Mouse (Mus musculus) forebrain, embryonic 14.5 days (tissue): ENCODE data around the gene Klf3. TPM values are rescaled to one million over a fixed set of nuclear protein-coding genes. Genes with fewer than 3 reads are reported as not detected.

Experiments used
- ATAC-seq: fragments of 200-750 bp; cut with Nextera tagmentation; 2 replicates; pipeline ENCODE4 v1.8.0; 2017; ENCODE audit warnings: mild to moderate bottlenecking, moderate library complexity
- DNase-seq: peaks from one replicate; pipeline ENCODE4 v3.0.0-alpha.2; 2015; ENCODE audit warnings: low spot score
- H3K27ac ChIP-seq: fragments of 300-500 bp; sonication (generic); 2 replicates; pipeline ENCODE4 v1.5.1; 2014; ENCODE audit warnings: low read depth, mild to moderate bottlenecking, control low read depth, low read length, moderate library complexity
- H3K27me3 ChIP-seq: fragments of 300-500 bp; sonication (generic); replicated peaks from 2 replicates; pipeline ENCODE4 v1.6.1; 2014; ENCODE audit warnings: low read length, control low read depth, mixed read lengths; ENCODE audit not compliant: control insufficient read depth, insufficient read depth
- H3K36me3 ChIP-seq: fragments of 300-500 bp; sonication (generic); 2 replicates; pipeline ENCODE4 v1.6.1; 2014; ENCODE audit warnings: low read length, control low read depth; ENCODE audit not compliant: control insufficient read depth, insufficient read depth
- H3K4me1 ChIP-seq: fragments of 300-500 bp; sonication (generic); 2 replicates; pipeline ENCODE4 v1.6.1; 2014; ENCODE audit warnings: antibody characterized with exemption, low read length, control low read depth; ENCODE audit not compliant: control insufficient read depth, insufficient read depth
- H3K4me2 ChIP-seq: fragments of 300-500 bp; sonication (generic); 2 replicates; pipeline ENCODE4 v1.6.1; 2014; ENCODE audit warnings: mild to moderate bottlenecking, control low read depth, low read length
- H3K4me3 ChIP-seq: fragments of 300-500 bp; sonication (generic); 2 replicates; pipeline ENCODE4 v1.5.1; 2014; ENCODE audit warnings: low read depth, low read length, control low read depth
- H3K9ac ChIP-seq: fragments of 300-500 bp; sonication (generic); 2 replicates; pipeline ENCODE4 v1.6.1; 2014; ENCODE audit warnings: mild to moderate bottlenecking, low read length, control low read depth, moderate library complexity
- H3K9me3 ChIP-seq: fragments of 300-500 bp; sonication (generic); replicated peaks from 2 replicates; pipeline ENCODE4 v1.6.1; 2016; ENCODE audit warnings: low read length, control low read depth, mixed read lengths; ENCODE audit not compliant: control insufficient read depth
- WGBS: fragments of 180-500 bp; shearing (Covaris S2); extraction: QIAGEN DNeasy Blood & Tissue Kit; methylation state at CpG from one replicate; pipeline ENCODE4 v1.1.7; 2014; 5-methylcytosine and 5-hydroxymethylcytosine counted together
- polyA plus RNA-seq: library from polyadenylated mRNA; unstranded; fragments of >200 nt; fragmentation: Nextera tagmentation; extraction: Ambion mirVana; gene quantifications from 2 replicates; pipeline ENCODE4 v1.2.1, GENCODE M21; 2014

Gene Klf3
- polyA plus RNA-seq, 1 experiment from 2014 or later: 19.3 TPM

- Histone ChIP-seq H3K36me3 (no peaks in the 10 kb centered on the region), H3K27ac (no peak overlapping the region), H3K9me3 (no peaks in the 10 kb centered on the region), H3K27me3 (no peaks in the 10 kb centered on the region), H3K4me2 (no peak overlapping the region), H3K4me3 (no peak overlapping the region), H3K9ac (no peak overlapping the region), H3K4me1 (no peaks in the 10 kb centered on the region)
- DNase-seq (no peak), ATAC-seq (no peak)
- 100% methylated on average over 1 of the region's 1 CpGs for WGBS
Observed at GRCm38 (mm10) chr5:64788175-64788574, 15.0 kb upstream of the Klf3 start.

- H3K36me3 ChIP-seq: no peaks in the 10 kb centered on the region
- ATAC-seq: no peak
- 82% methylated on average over 4 of the region's 4 CpGs for WGBS
Observed at GRCm38 (mm10) chr5:64798209-64798608, 5.0 kb upstream of the Klf3 start.

GRCm38 (mm10) chr5:64801545-64801944 lies 1.6 kb upstream of the Klf3 start:
- no peaks in the 10 kb centered on the region for H3K9me3 ChIP-seq
- H3K27me3 ChIP-seq: no peaks in the 10 kb centered on the region
- H3K4me3 ChIP-seq: no peak overlapping the region
- ATAC-seq (no peak), DNase-seq (no peak)
- H3K9ac ChIP-seq: no peak overlapping the region
- 77% methylated on average over 2 of the region's 2 CpGs for WGBS
- H3K4me1 ChIP-seq: peaks cover 17% of the 10 kb centered on the region
- H3K27ac ChIP-seq: no peak overlapping the region
- H3K36me3 ChIP-seq: no peaks in the 10 kb centered on the region
- no peak overlapping the region for H3K4me2 ChIP-seq

More at GRCm38 (mm10) chr5:64798209-64798608, 5.0 kb upstream of the Klf3 start:
- H3K4me3 ChIP-seq: no peak overlapping the region
- H3K4me2 ChIP-seq: no peak overlapping the region
- H3K27me3 ChIP-seq: no peaks in the 10 kb centered on the region
- no peak overlapping the region for H3K27ac ChIP-seq
- DNase-seq: no peak
- H3K9me3 ChIP-seq: 0 out of 2 replicates have a peak, but pooled peaks cover 3% of the 10 kb centered on the region
- H3K9ac ChIP-seq: no peak overlapping the region
- peaks cover 3% of the 10 kb centered on the region; the same call in 1 of the 2 replicates for H3K4me1 ChIP-seq

GRCm38 (mm10) chr5:64802143-64802542 lies 1.0 kb upstream of the Klf3 start:
- Histone ChIP-seq H3K27ac (peak overlapping the region; percentile 96), H3K27me3 (no peaks in the 10 kb centered on the region), H3K4me3 (peak overlapping the region; percentile 82), H3K9me3 (no peaks in the 10 kb centered on the region), H3K9ac (peak overlapping the region; percentile 91), H3K36me3 (no peaks in the 10 kb centered on the region), H3K4me1 (peaks cover 17% of the 10 kb centered on the region), H3K4me2 (peak overlapping the region; percentile 71)
- DNase-seq (no peak), ATAC-seq (no peak)
- WGBS: 3% methylated on average over 8 of the region's 8 CpGs

- H3K36me3 ChIP-seq: no peaks in the 10 kb centered on the region
- DNase-seq: peak; percentile 66
- WGBS: under 1% methylated on average over 47 of the region's 69 CpGs
Observed at GRCm38 (mm10) chr5:64803720-64804462, 703 bp downstream of the Klf3 start.

GRCm38 (mm10) chr5:64805131-64805872 lies 2.1 kb downstream of the Klf3 start:
- H3K4me2 ChIP-seq: peak overlapping the region; percentile 71
- peak overlapping the region; percentile 82 for H3K4me3 ChIP-seq
- no peak for ATAC-seq
- WGBS: 4% methylated on average over 7 of the region's 7 CpGs
- H3K27ac ChIP-seq: peak overlapping the region; percentile 86
- H3K36me3 ChIP-seq: no peaks in the 10 kb centered on the region
- peak overlapping the region; percentile 61 for H3K9ac ChIP-seq
- no peaks in the 10 kb centered on the region for H3K9me3 ChIP-seq
- H3K27me3 ChIP-seq: no peaks in the 10 kb centered on the region
- peaks cover 22% of the 10 kb centered on the region for H3K4me1 ChIP-seq
- peak; percentile 57 for DNase-seq

More at GRCm38 (mm10) chr5:64803720-64804462, 703 bp downstream of the Klf3 start:
- Histone ChIP-seq H3K4me1 (peaks cover 21% of the 10 kb centered on the region), H3K9ac (peak overlapping the region; percentile 91), H3K27ac (peak overlapping the region; percentile 96), H3K4me3 (peak overlapping the region; percentile 82), H3K9me3 (no peaks in the 10 kb centered on the region), H3K27me3 (no peaks in the 10 kb centered on the region), H3K4me2 (peak overlapping the region; percentile 71)
- peak; percentile 14 for ATAC-seq

- DNase-seq (peak; percentile 85), ATAC-seq (peak; percentile 28; the same call in 1 of the 2 replicates)
- H3K36me3 ChIP-seq: no peaks in the 10 kb centered on the region
- H3K9me3 ChIP-seq: no peaks in the 10 kb centered on the region
- peak overlapping the region; percentile 86 for H3K27ac ChIP-seq
- H3K27me3 ChIP-seq: no peaks in the 10 kb centered on the region
- peak overlapping the region; percentile 71 for H3K4me2 ChIP-seq
- H3K4me3 ChIP-seq: peak overlapping the region; percentile 82
- peak overlapping the region; percentile 61 for H3K9ac ChIP-seq
- H3K4me1 ChIP-seq: peaks cover 28% of the 10 kb centered on the region
- WGBS: 0% methylated on average over 7 of the region's 7 CpGs
Observed at GRCm38 (mm10) chr5:64805873-64806505, 2.8 kb downstream of the Klf3 start.

GRCm38 (mm10) chr5:64806600-64806999 lies 3.4 kb downstream of the Klf3 start:
- H3K4me1 ChIP-seq: peaks cover 34% of the 10 kb centered on the region
- H3K9me3 ChIP-seq: no peaks in the 10 kb centered on the region
- 17% methylated on average over 2 of the region's 2 CpGs for WGBS
- peak; percentile 20 for DNase-seq
- no peaks in the 10 kb centered on the region for H3K27me3 ChIP-seq
- no peaks in the 10 kb centered on the region for H3K36me3 ChIP-seq
- H3K27ac ChIP-seq: peak overlapping the region; percentile 86; the same call in 1 of the 2 replicates
- peak overlapping the region; percentile 71 for H3K4me2 ChIP-seq
- peak overlapping the region; percentile 61 for H3K9ac ChIP-seq
- ATAC-seq: no peak
- no peak overlapping the region for H3K4me3 ChIP-seq
